Mouse (Mus musculus): ENCODE measurements at regions not wholly inside any gene's neighbourhood (a gene's known extent, or its start where the extent isn't known, plus 50 kb on each side); places are given as distances from the start of the nearest gene placed in this dataset.
"Not testable (repeated sequence)": the region's sequence is repeated elsewhere in the genome, so short reads cannot be mapped to it uniquely, and the experiment has no call there.

GRCm38 (mm10) chr6:102005627-102006026 lies 567.3 kb downstream of the Cntn3 start:
- no peak for DNase-seq (ENCODE audit: low spot score in 2 of 2)

GRCm38 (mm10) chr6:101998181-101998580 lies 574.7 kb downstream of the Cntn3 start:
- no peak for DNase-seq (ENCODE audit: low spot score in 2 of 2)

- DNase-seq (ENCODE audit: low spot score in 2 of 2) = no peak
These were observed 575.3 kb downstream of the Cntn3 start for GRCm38 (mm10) chr6:101997629-101998028.

GRCm38 (mm10) chr6:101992815-101993214 lies 580.1 kb downstream of the Cntn3 start:
- no peak for DNase-seq (ENCODE audit: low spot score in 2 of 2)

GRCm38 (mm10) chr6:101981656-101982055 lies 591.2 kb downstream of the Cntn3 start:
- no peak for DNase-seq (ENCODE audit: low spot score in 2 of 2)

GRCm38 (mm10) chr6:101979213-101979612 lies 593.7 kb downstream of the Cntn3 start:
- DNase-seq (ENCODE audit: low spot score in 2 of 2) = no peak

- DNase-seq (ENCODE audit: low spot score in 2 of 2) = no peak
These were observed 587.2 kb upstream of the Pdzrn3 start for GRCm38 (mm10) chr6:101964941-101965340.

GRCm38 (mm10) chr6:101961476-101961875 lies 583.8 kb upstream of the Pdzrn3 start:
- DNase-seq (ENCODE audit: low spot score in 2 of 2) = not testable (repeated sequence)

GRCm38 (mm10) chr6:101949681-101950080 lies 572.0 kb upstream of the Pdzrn3 start:
- no peak for DNase-seq (ENCODE audit: low spot score in 2 of 2)

- DNase-seq (ENCODE audit: low spot score in 2 of 2) = no peak
These were observed 571.3 kb upstream of the Pdzrn3 start for GRCm38 (mm10) chr6:101948950-101949349.

GRCm38 (mm10) chr6:101940266-101940866 lies 562.7 kb upstream of the Pdzrn3 start:
- no peak for DNase-seq (ENCODE audit: low spot score in 2 of 2)

- no peak for DNase-seq (ENCODE audit: low spot score in 2 of 2)
These were observed 560.8 kb upstream of the Pdzrn3 start for GRCm38 (mm10) chr6:101938393-101938985.

GRCm38 (mm10) chr6:101937467-101938392 lies 560.0 kb upstream of the Pdzrn3 start:
- no peak for DNase-seq (ENCODE audit: low spot score in 2 of 2)

GRCm38 (mm10) chr6:101931768-101932167 lies 554.1 kb upstream of the Pdzrn3 start:
- DNase-seq (ENCODE audit: low spot score in 2 of 2) = no peak

GRCm38 (mm10) chr6:101921686-101922085 lies 544.0 kb upstream of the Pdzrn3 start:
- no peak for DNase-seq (ENCODE audit: low spot score in 2 of 2)

GRCm38 (mm10) chr6:101921186-101921585 lies 543.5 kb upstream of the Pdzrn3 start:
- DNase-seq (ENCODE audit: low spot score in 2 of 2) = no peak

- DNase-seq (ENCODE audit: low spot score in 2 of 2) = no peak
These were observed 541.2 kb upstream of the Pdzrn3 start for GRCm38 (mm10) chr6:101918914-101919313.

- DNase-seq (ENCODE audit: low spot score in 2 of 2) = no peak
These were observed 527.3 kb upstream of the Pdzrn3 start for GRCm38 (mm10) chr6:101905029-101905342.

- no peak for DNase-seq (ENCODE audit: low spot score in 2 of 2)
These were observed 526.7 kb upstream of the Pdzrn3 start for GRCm38 (mm10) chr6:101904234-101905028.

- no peak for DNase-seq (ENCODE audit: low spot score in 2 of 2)
These were observed 524.6 kb upstream of the Pdzrn3 start for GRCm38 (mm10) chr6:101902276-101902675.

- DNase-seq (ENCODE audit: low spot score in 2 of 2) = no peak
These were observed 520.8 kb upstream of the Pdzrn3 start for GRCm38 (mm10) chr6:101898544-101898943.
